Mouse (Mus musculus) limb, embryonic 11.5 days (tissue): Measurements from ENCODE around the gene Dchs2. TPM values are rescaled to one million over a fixed set of nuclear protein-coding genes. Genes with fewer than 3 reads are reported as not detected.
A peak's percentile ranks its signal among the peaks of the same experiment; 100 is the strongest.

Experiments
- ATAC-seq: fragments of 200-750 bp; cut with Nextera tagmentation; 2 replicates; pipeline ENCODE4 v1.8.0; 2017; ENCODE audit warnings: low read depth; ENCODE audit not compliant: insufficient number of reproducible peaks, low FRiP score, low TSS enrichment
- DNase-seq: peaks from one replicate; pipeline ENCODE4 v3.0.0-alpha.2; 2015; ENCODE audit warnings: low spot score
- H3K27ac ChIP-seq: fragments of 300-500 bp; sonication (generic); replicated peaks from 2 replicates; pipeline ENCODE4 v1.5.1; 2014; ENCODE audit warnings: low read depth, mild to moderate bottlenecking, low read length
- H3K27me3 ChIP-seq: fragments of 300-500 bp; sonication (generic); 2 replicates; pipeline ENCODE4 v1.6.1; 2014; ENCODE audit warnings: mild to moderate bottlenecking, low read length, mixed read lengths; ENCODE audit not compliant: control insufficient read depth, insufficient read depth
- H3K36me3 ChIP-seq: fragments of 300-500 bp; sonication (generic); 2 replicates; pipeline ENCODE4 v1.6.1; 2014; ENCODE audit warnings: mild to moderate bottlenecking, low read length, moderate library complexity, mixed read lengths; ENCODE audit not compliant: control insufficient read depth, insufficient read depth
- H3K4me1 ChIP-seq: fragments of 300-500 bp; sonication (generic); 2 replicates; pipeline ENCODE4 v1.6.1; 2014; ENCODE audit warnings: low read length, mixed read lengths; ENCODE audit not compliant: control insufficient read depth, insufficient read depth
- H3K4me2 ChIP-seq: fragments of 300-500 bp; sonication (generic); 2 replicates; pipeline ENCODE4 v1.6.1; 2014; ENCODE audit warnings: low read depth, mild to moderate bottlenecking, moderate library complexity; ENCODE audit not compliant: severe bottlenecking
- H3K4me3 ChIP-seq: fragments of 300-500 bp; sonication (generic); 2 replicates; pipeline ENCODE4 v1.5.1; 2014; ENCODE audit warnings: low read depth, low read length
- H3K9ac ChIP-seq: fragments of 300-500 bp; sonication (generic); 2 replicates; pipeline ENCODE4 v1.6.1; 2014; ENCODE audit warnings: mild to moderate bottlenecking, low read length
- H3K9me3 ChIP-seq: fragments of 300-500 bp; sonication (generic); 2 replicates; pipeline ENCODE4 v1.6.1; 2016; ENCODE audit warnings: low read length; ENCODE audit not compliant: control insufficient read depth
- WGBS: fragments of 180-500 bp; shearing (Covaris S2); extraction: QIAGEN DNeasy Blood & Tissue Kit; methylation state at CpG from one replicate; pipeline ENCODE4 v1.1.7; 2014; 5-methylcytosine and 5-hydroxymethylcytosine counted together
- polyA plus RNA-seq: library from polyadenylated mRNA; unstranded; fragments of >200 nt; fragmentation: Nextera tagmentation; extraction: Ambion mirVana; gene quantifications from 2 replicates; pipeline ENCODE4 v1.2.1, GENCODE M21; 2014

The Dchs2 gene
- polyA plus RNA-seq, 1 experiment from 2014 or later: 0.17 TPM

DNA sequence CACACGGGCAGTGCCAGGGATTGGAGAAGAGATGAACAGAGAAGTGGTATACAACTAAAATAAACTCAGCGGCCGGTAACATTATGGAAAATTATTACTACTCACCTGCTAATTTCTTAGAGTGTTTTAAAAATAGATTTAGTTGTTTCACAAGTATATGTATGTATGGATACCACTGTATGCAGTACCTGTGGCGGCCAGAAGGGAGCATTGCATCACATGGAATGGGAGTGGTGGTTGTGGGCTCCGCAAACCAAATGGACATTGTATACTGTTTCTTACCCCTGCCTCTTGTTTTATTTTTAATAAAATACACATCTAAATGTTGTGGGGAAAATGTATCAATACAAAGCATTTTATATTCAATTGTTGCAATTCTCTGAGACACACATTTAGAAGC lies 176.1 kb downstream of the Dchs2 start:
- peak; percentile 62 for DNase-seq
- WGBS: 76% methylated on average over 5 of the region's 5 CpGs
- Histone ChIP-seq H3K9me3 (no peaks in the 10 kb centered on the region), H3K4me1 (no peaks in the 10 kb centered on the region), H3K27me3 (no peaks in the 10 kb centered on the region), H3K4me3 (no peak overlapping the region), H3K9ac (no peak overlapping the region), H3K27ac (no peak overlapping the region), H3K4me2 (no peak overlapping the region), H3K36me3 (no peaks in the 10 kb centered on the region)
- no peak for ATAC-seq

DNA sequence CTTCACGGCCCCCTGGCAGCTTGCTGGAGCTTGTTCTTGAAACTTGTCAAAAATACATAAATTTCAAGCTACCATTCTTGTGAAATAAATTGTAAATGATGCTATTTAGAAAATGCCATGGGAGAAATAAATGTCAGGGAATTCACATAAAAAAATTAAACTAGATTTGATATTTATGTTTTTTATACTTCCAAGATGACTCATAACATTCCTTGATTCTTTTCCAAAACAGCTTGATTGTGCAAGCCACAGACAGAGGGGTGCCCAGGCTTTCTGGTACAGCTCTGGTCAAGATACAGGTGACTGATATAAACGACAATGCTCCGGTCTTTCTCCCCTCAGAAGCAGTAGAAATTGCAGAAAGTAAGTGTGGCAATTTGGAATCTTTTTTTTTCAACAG lies 218.2 kb downstream of the Dchs2 start:
- Histone ChIP-seq H3K4me2 (no peak overlapping the region), H3K9me3 (no peaks in the 10 kb centered on the region), H3K27me3 (no peaks in the 10 kb centered on the region), H3K36me3 (no peaks in the 10 kb centered on the region), H3K27ac (no peak overlapping the region), H3K4me3 (no peak overlapping the region), H3K4me1 (no peaks in the 10 kb centered on the region), H3K9ac (no peak overlapping the region)
- 89% methylated on average over 3 of the region's 3 CpGs for WGBS
- no peak for ATAC-seq
- DNase-seq: no peak

DNA sequence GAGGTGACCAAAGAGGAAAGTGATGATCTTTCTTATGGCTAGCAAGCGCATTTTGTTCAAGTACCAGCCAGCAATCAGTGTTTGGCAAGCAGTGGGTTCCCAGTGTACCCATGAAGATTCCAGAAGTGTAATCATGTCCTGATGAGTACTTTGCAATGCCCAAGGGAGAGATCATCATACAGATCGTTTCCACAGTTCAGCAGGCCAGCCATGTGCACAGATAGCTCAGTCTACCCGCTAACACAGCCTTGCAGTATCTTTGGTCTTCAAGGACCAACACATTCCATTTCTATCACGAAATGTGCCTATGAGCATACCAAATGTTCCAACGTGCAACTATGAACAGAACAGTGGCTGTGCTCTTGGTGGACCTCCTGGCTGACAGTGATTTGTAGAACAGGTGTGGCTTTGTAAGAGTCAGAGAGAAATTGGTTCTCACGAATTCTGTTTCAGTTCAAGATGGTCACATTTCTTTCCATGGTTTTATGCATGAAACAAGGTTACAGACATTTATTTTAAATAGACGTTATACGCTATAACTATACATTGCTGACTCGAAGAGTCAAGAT lies 240.8 kb downstream of the Dchs2 start:
- no peak overlapping the region for H3K9ac ChIP-seq
- no peaks in the 10 kb centered on the region for H3K27me3 ChIP-seq
- no peak overlapping the region for H3K27ac ChIP-seq
- H3K4me3 ChIP-seq: no peak overlapping the region
- ATAC-seq (no peak), DNase-seq (no peak)
- no peaks in the 10 kb centered on the region for H3K4me1 ChIP-seq
- H3K9me3 ChIP-seq: no peaks in the 10 kb centered on the region
- no peaks in the 10 kb centered on the region for H3K36me3 ChIP-seq
- WGBS: 89% methylated on average over 9 of the region's 9 CpGs
- no peak overlapping the region for H3K4me2 ChIP-seq

DNA sequence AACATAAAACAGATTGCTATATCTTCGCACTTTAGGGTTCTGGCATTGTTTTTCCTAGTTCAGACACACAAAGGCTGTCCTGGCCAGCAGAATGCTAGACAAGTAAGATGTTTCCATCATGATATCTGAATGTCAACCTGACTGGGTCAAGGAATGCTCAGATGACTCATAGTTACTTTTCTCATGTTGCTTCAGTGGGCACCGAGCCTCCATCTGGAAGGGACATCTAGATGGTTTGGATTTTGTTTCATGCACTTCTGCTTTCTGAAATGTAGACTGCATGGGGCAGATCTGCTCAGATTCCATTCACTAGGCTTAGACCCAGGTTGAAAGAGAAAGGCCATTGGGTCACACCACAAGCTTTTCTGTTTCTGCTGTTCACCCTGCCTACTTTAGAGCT lies 242.1 kb downstream of the Dchs2 start:
- ATAC-seq: no peak
- no peak overlapping the region for H3K4me3 ChIP-seq
- no peak overlapping the region for H3K4me2 ChIP-seq
- H3K27ac ChIP-seq: no peak overlapping the region
- no peak for DNase-seq
- H3K36me3 ChIP-seq: no peaks in the 10 kb centered on the region
- H3K9me3 ChIP-seq: no peaks in the 10 kb centered on the region
- H3K9ac ChIP-seq: no peak overlapping the region
- WGBS: 97% methylated on average over 2 of the region's 2 CpGs
- H3K4me1 ChIP-seq: no peaks in the 10 kb centered on the region
- H3K27me3 ChIP-seq: no peaks in the 10 kb centered on the region

DNA sequence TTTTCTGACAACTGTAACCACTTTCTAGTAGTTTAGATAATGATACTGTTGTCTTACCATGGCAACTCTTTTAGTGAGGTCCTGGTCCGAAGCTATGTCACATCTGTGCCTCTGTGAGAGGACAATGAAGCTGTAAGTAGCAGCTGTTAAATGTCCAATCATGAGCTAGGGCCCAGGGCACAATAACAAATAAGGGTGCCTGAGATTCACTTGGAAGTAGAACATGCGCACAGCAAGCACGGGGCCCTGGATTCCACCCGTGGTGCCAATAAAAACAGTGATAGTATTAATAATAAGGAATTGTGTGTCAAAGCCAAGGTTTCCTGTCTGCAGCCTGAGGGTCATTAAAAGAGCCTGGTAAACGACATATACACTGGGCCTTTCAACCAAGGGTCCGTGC lies 246.6 kb downstream of the Dchs2 start:
- WGBS: 62% methylated on average over 6 of the region's 6 CpGs

DNA sequence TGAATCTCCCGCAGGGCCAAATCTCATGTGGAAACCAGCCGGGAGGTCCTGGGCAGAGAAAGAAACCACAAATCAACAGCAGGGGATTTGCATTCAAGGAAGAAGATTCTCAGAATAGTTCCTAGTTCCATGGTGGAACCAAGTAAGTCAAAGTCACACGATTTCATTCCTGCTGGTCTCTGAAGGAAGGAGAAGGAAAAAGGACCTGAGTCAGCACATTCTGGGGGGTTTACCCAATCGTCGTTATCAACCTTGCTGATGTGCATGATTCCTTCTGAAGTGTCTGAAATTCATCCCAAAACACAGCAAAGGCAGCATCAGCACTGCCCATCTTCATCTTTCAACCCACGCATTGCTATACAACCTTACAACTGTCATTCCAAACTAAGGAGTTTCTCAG lies 249.1 kb downstream of the Dchs2 start:
- Histone ChIP-seq H3K4me1 (no peaks in the 10 kb centered on the region), H3K36me3 (no peaks in the 10 kb centered on the region), H3K4me3 (no peak overlapping the region), H3K27me3 (no peaks in the 10 kb centered on the region), H3K27ac (no peak overlapping the region), H3K4me2 (no peak overlapping the region), H3K9ac (no peak overlapping the region), H3K9me3 (no peaks in the 10 kb centered on the region)
- 89% methylated on average over 6 of the region's 6 CpGs for WGBS
- DNase-seq: no peak
- ATAC-seq: no peak

More for the DNA sequence above, 246.6 kb downstream of the Dchs2 start:
- Histone ChIP-seq H3K36me3 (no peaks in the 10 kb centered on the region), H3K27ac (no peak overlapping the region), H3K4me1 (no peaks in the 10 kb centered on the region), H3K4me3 (no peak overlapping the region), H3K27me3 (no peaks in the 10 kb centered on the region), H3K9ac (no peak overlapping the region), H3K4me2 (no peak overlapping the region), H3K9me3 (no peaks in the 10 kb centered on the region)
- ATAC-seq (no peak), DNase-seq (no peak)

Other genes with a start within 250 kb of the Dchs2 start
- not detected in 2 replicates for gene Lrat, start 224.0 kb upstream of the Dchs2 start, polyA plus RNA-seq
- 0.11 TPM in 2 replicates for gene Fgg, start 120.2 kb upstream of the Dchs2 start, polyA plus RNA-seq
- gene Fga, start 101.9 kb upstream of the Dchs2 start, polyA plus RNA-seq: not detected in 2 replicates
- gene Fgb, start 78.1 kb upstream of the Dchs2 start, polyA plus RNA-seq: 0.11 and 0.20 TPM in 2 replicates
- gene Plrg1, start 72.4 kb upstream of the Dchs2 start, polyA plus RNA-seq: 140 TPM in 2 replicates